Mouse (Mus musculus) kidney, adult 11 months (tissue): Measurements from ENCODE around the gene Eps8.

Experiments used
- DNase-seq: peaks from one replicate; pipeline ENCODE4 v3.0.0; 2022

Eps8 gene

GRCm38 (mm10) chr6:137508936-137509335, 145.7 kb downstream of the Eps8 start:
- DNase-seq, result no peak

- no peak for DNase-seq
These were observed 148.1 kb downstream of the Eps8 start for GRCm38 (mm10) chr6:137506563-137506962.

- DNase-seq, result no peak
These were observed 149.0 kb downstream of the Eps8 start for GRCm38 (mm10) chr6:137505555-137506227.

- DNase-seq, result no peak
These were observed 150.6 kb downstream of the Eps8 start for GRCm38 (mm10) chr6:137504052-137504451.

GRCm38 (mm10) chr6:137503462-137503861, 151.2 kb downstream of the Eps8 start:
- DNase-seq, result no peak

- no peak for DNase-seq
These were observed 151.7 kb downstream of the Eps8 start for GRCm38 (mm10) chr6:137503009-137503408.

- DNase-seq, result no peak
These were observed 155.9 kb downstream of the Eps8 start for GRCm38 (mm10) chr6:137498781-137499180.

- no peak for DNase-seq
These were observed 157.4 kb downstream of the Eps8 start for GRCm38 (mm10) chr6:137497208-137497835.

- DNase-seq, result no peak
These were observed 158.1 kb downstream of the Eps8 start for GRCm38 (mm10) chr6:137496562-137496961.

GRCm38 (mm10) chr6:137495233-137495632, 159.4 kb downstream of the Eps8 start:
- no peak for DNase-seq

GRCm38 (mm10) chr6:137494801-137495200, 159.9 kb downstream of the Eps8 start:
- no peak for DNase-seq

- DNase-seq, result no peak
These were observed 160.6 kb downstream of the Eps8 start for GRCm38 (mm10) chr6:137494136-137494475.

GRCm38 (mm10) chr6:137493211-137494135, 161.2 kb downstream of the Eps8 start:
- no peak for DNase-seq

- DNase-seq, result no peak
These were observed 162.1 kb downstream of the Eps8 start for GRCm38 (mm10) chr6:137492582-137492981.

- DNase-seq, result no peak
These were observed 163.0 kb downstream of the Eps8 start for GRCm38 (mm10) chr6:137491659-137492058.

GRCm38 (mm10) chr6:137490115-137490514, 164.6 kb downstream of the Eps8 start:
- no peak for DNase-seq

- DNase-seq, result peak; percentile 62
These were observed 167.2 kb downstream of the Eps8 start for GRCm38 (mm10) chr6:137487443-137487842.

GRCm38 (mm10) chr6:137482891-137483290, 171.8 kb downstream of the Eps8 start:
- no peak for DNase-seq

GRCm38 (mm10) chr6:137475695-137476094, 179.0 kb downstream of the Eps8 start:
- DNase-seq, result peak; percentile 50

GRCm38 (mm10) chr6:137473433-137473832, 181.2 kb downstream of the Eps8 start:
- no peak for DNase-seq

- no peak for DNase-seq
These were observed 182.5 kb downstream of the Eps8 start for GRCm38 (mm10) chr6:137472129-137472528.

GRCm38 (mm10) chr6:137470901-137471598, 183.6 kb downstream of the Eps8 start:
- DNase-seq, result peak; percentile 73

- no peak for DNase-seq
These were observed 185.1 kb downstream of the Eps8 start for GRCm38 (mm10) chr6:137469541-137469940.
